Mouse (Mus musculus): ENCODE measurements around the gene Zc2hc1c. TPM values are rescaled to one million over a fixed set of nuclear protein-coding genes. Genes with fewer than 3 reads are reported as not detected.

Gene Zc2hc1c
- 1.2 and 1.4 TPM in 2 replicates for polyA plus RNA-seq (2021; fragmentation: Nextera tagmentation)
- long read RNA-seq, experiment 1, full-length matches to known transcripts: 18 of 24 reads
- long read RNA-seq, experiment 1, partial matches to known transcripts: 6 of 24 reads
- long read RNA-seq, experiment 1, other reads (novel, unspliced or antisense): 0 of 24 reads
- long read RNA-seq, experiment 2, full-length matches to known transcripts: 4 of 5 reads
- long read RNA-seq, experiment 2, partial matches to known transcripts: 1 of 5 reads
- long read RNA-seq, experiment 2, other reads (novel, unspliced or antisense): 0 of 5 reads

GRCm38 (mm10) chr12:85288486-85289156 lies at the start of gene Zc2hc1c:
TSS of gene Zc2hc1c (plus strand) at chr12:85288591.

GRCm38 (mm10) chr12:85270319-85270718 lies 18.1 kb upstream of the Zc2hc1c start, which contains the start of gene Mlh3:
TSS of gene Mlh3 (minus strand) at chr12:85270599.

GRCm38 (mm10) chr12:85287809-85288485 lies 444 bp upstream of the Zc2hc1c start, which contains the start of gene Acyp1:
TSS of gene Acyp1 (minus strand) at chr12:85288438.

GRCm38 (mm10) chr12:85339243-85339729 lies 50.9 kb downstream of the Zc2hc1c start, which contains the start of gene Nek9:
TSS of gene Nek9 (minus strand) at chr12:85339362.

Other genes with a start within 250 kb of the Zc2hc1c start
- 1.0 and 1.6 TPM in 2 replicates for gene Prox2, start 177.8 kb upstream of the Zc2hc1c start, polyA plus RNA-seq (2021; fragmentation: Nextera tagmentation)
- 55.3 and 55.9 TPM in 2 replicates for gene Dlst, start 177.8 kb upstream of the Zc2hc1c start, polyA plus RNA-seq (2021; fragmentation: Nextera tagmentation)
- gene Rps6kl1, start 137.3 kb upstream of the Zc2hc1c start, polyA plus RNA-seq (2021; fragmentation: Nextera tagmentation): 18.1 and 20.4 TPM in 2 replicates
- 2.9 and 3.6 TPM in 2 replicates for gene Pgf, start 110.8 kb upstream of the Zc2hc1c start, polyA plus RNA-seq (2021; fragmentation: Nextera tagmentation)
- gene Eif2b2, start 69.1 kb upstream of the Zc2hc1c start, polyA plus RNA-seq (2021; fragmentation: Nextera tagmentation): 67.2 and 74.8 TPM in 2 replicates
- gene Mlh3, start 18.0 kb upstream of the Zc2hc1c start, polyA plus RNA-seq (2021; fragmentation: Nextera tagmentation): 6.5 TPM in 2 replicates
- gene Acyp1, start 153 bp upstream of the Zc2hc1c start, polyA plus RNA-seq (2021; fragmentation: Nextera tagmentation): 81.9 and 94.4 TPM in 2 replicates
- gene Nek9, start 50.8 kb downstream of the Zc2hc1c start, polyA plus RNA-seq (2021; fragmentation: Nextera tagmentation): 2.5 and 3.7 TPM in 2 replicates
- 122 and 123 TPM in 2 replicates for gene Tmed10, start 86.3 kb downstream of the Zc2hc1c start, polyA plus RNA-seq (2021; fragmentation: Nextera tagmentation)
- 19.8 and 39.2 TPM in 2 replicates for gene Fos, start 185.3 kb downstream of the Zc2hc1c start, polyA plus RNA-seq (2021; fragmentation: Nextera tagmentation)

All from left cerebral cortex, adult 6 months (tissue).